Mouse (Mus musculus): ENCODE data around the gene Scyl1.

- TF ChIP-seq CTCF (IDR thresholded peaks at IDR 0.05; ENCODE audit: low read depth) (no peak), EP300 (optimal IDR thresholded peaks at IDR 0.05) (no peak)
These were observed 39.8 kb downstream of the Scyl1 start for GRCm38 (mm10) chr19:5731264-5731978.

All from stomach, postnatal 0 days (tissue).